15 mouse cellular contexts compared by ENCODE assay signal in genomic region chr3:55535591-55536200, GRCm38 (mm10).
DNase-seq lines count a peak whose midpoint lies in the region; ATAC-seq and TF ChIP-seq lines count a peak whose summit lies in the region.
"Had no signal": no experiment of that assay in that cellular context is flagged by ENCODE, and none has a peak within 500 bp of the region (broad histone marks: within the 10 kb centered on the region; RNA-seq: fewer than 3 reads in every experiment).

No protein-coding gene starts in this region.

- no peak for TF ChIP-seq CTCF in C2C12 (IDR thresholded peaks at IDR 0.05; ENCODE audit: control insufficient read depth, insufficient read depth, insufficient read length)
- TF ChIP-seq CTCF in embryonic fibroblast, embryonic 13.5 days (IDR thresholded peaks at IDR 0.05; ENCODE audit: borderline replicate concordance, insufficient read depth, low read length): no peak

- H3K36me3 ChIP-seq in kidney, embryonic 14.5 days (ENCODE audit: control insufficient read depth, insufficient read depth, low read length): no peaks in the 10 kb centered on the region
- H3K36me3 ChIP-seq in C2C12 (ENCODE audit: control insufficient read depth, insufficient read depth) (no peaks in the 10 kb centered on the region), myocyte (ENCODE audit: control insufficient read depth, insufficient read depth) (no peaks in the 10 kb centered on the region)
- H3K36me3 ChIP-seq in forebrain, embryonic 15.5 days: peaks cover 9% of the 10 kb centered on the region; the same call in 1 of the 2 replicates
- H3K36me3 ChIP-seq: limb, embryonic 13.5 days; midbrain, embryonic 10.5 days had no signal

- no peak overlapping the region for H3K9ac ChIP-seq in kidney, embryonic 14.5 days (ENCODE audit: low read depth, low read length)
- no peak overlapping the region for H3K9ac ChIP-seq in forebrain, embryonic 15.5 days (replicated peaks)
- H3K9ac ChIP-seq: forebrain, embryonic 13.5 days; liver, postnatal 0 days had no signal

- TF ChIP-seq POLR2A in embryonic fibroblast, embryonic 13.5 days (IDR thresholded peaks at IDR 0.05; ENCODE audit: low read depth, low read length): no peak
- no peak for TF ChIP-seq POLR2A in myocyte (IDR thresholded peaks at IDR 0.05; ENCODE audit: insufficient read length, low read depth)

- no peaks in the 10 kb centered on the region for H3K9me3 ChIP-seq in kidney, embryonic 14.5 days (ENCODE audit: control insufficient read depth, low read length)
- H3K9me3 ChIP-seq in forebrain, embryonic 15.5 days: no peaks in the 10 kb centered on the region
- H3K9me3 ChIP-seq: forebrain, embryonic 13.5 days; limb, embryonic 13.5 days; midbrain, embryonic 10.5 days had no signal

- no peak overlapping the region for H3K4me3 ChIP-seq in kidney, embryonic 14.5 days (ENCODE audit: low read length)
- H3K4me3 ChIP-seq in C2C12 (ENCODE audit: insufficient read depth, poor library complexity, severe bottlenecking) (no peak overlapping the region), myocyte (no peak overlapping the region)
- H3K4me3 ChIP-seq in embryonic fibroblast, embryonic 13.5 days (ENCODE audit: insufficient read depth, low read length): no peak overlapping the region
- H3K4me3 ChIP-seq in forebrain, embryonic 15.5 days: no peak overlapping the region
- H3K4me3 ChIP-seq: forebrain, embryonic 13.5 days; left cerebral cortex, adult 2 months; limb, embryonic 13.5 days; midbrain, embryonic 10.5 days had no signal

- peak; percentile 79 for ATAC-seq in kidney, embryonic 14.5 days (ENCODE audit: low FRiP score, low TSS enrichment)
- no peak for ATAC-seq in forebrain, embryonic 15.5 days (replicated peaks)
- ATAC-seq: forebrain, embryonic 13.5 days; intestine, postnatal 0 days; liver, postnatal 0 days had no signal

- H3K4me1 ChIP-seq in kidney, embryonic 14.5 days (ENCODE audit: control insufficient read depth, insufficient read depth, low read length): peaks cover 13% of the 10 kb centered on the region; the same call in 1 of the 2 replicates
- H3K4me1 ChIP-seq in embryonic fibroblast, embryonic 13.5 days (ENCODE audit: control insufficient read depth, insufficient read depth, low read length): peaks cover 34% of the 10 kb centered on the region
- H3K4me1 ChIP-seq in forebrain, embryonic 15.5 days: peaks cover 19% of the 10 kb centered on the region

- DNase-seq in kidney, adult 18-20 months: no peak
- DNase-seq in spleen, adult 12 weeks (ENCODE audit: low spot score): no peak
- DNase-seq: cerebellum, adult 18-20 months; liver, postnatal 0 days; right cerebral cortex, postnatal 14 days had no signal

- H3K27ac ChIP-seq in kidney, embryonic 14.5 days (ENCODE audit: low read depth, low read length): no peak overlapping the region
- 0 out of 2 replicates have a peak overlapping the region, but pooled peaks have one; percentile 51 for H3K27ac ChIP-seq in embryonic fibroblast, embryonic 13.5 days (ENCODE audit: insufficient read depth, low read length)
- no peak overlapping the region for H3K27ac ChIP-seq in forebrain, embryonic 15.5 days (replicated peaks)
- H3K27ac ChIP-seq: forebrain, embryonic 13.5 days; midbrain, embryonic 10.5 days had no signal

- no peaks in the 10 kb centered on the region for H3K79me3 ChIP-seq in C2C12 (ENCODE audit: low read depth)

- H3ac ChIP-seq in C2C12 (ENCODE audit: control insufficient read depth, insufficient read length, low read depth): no peak overlapping the region
- no peak overlapping the region for H3ac ChIP-seq in myocyte (ENCODE audit: control insufficient read depth, insufficient read length)

- H3K4me2 ChIP-seq in kidney, embryonic 14.5 days (replicated peaks; ENCODE audit: low read depth, low read length): no peak overlapping the region
- H3K4me2 ChIP-seq in myocyte (ENCODE audit: low read depth): no peak overlapping the region
- H3K4me2 ChIP-seq in forebrain, embryonic 15.5 days (replicated peaks): no peak overlapping the region
- H3K4me2 ChIP-seq: forebrain, embryonic 13.5 days had no signal

- WGBS in kidney, embryonic 14.5 days: 43% methylated on average over 9 of the region's 9 CpGs
- WGBS in forebrain, embryonic 15.5 days: 86% methylated on average over 9 of the region's 9 CpGs

- no peaks in the 10 kb centered on the region for H3K27me3 ChIP-seq in kidney, embryonic 14.5 days (ENCODE audit: control insufficient read depth, insufficient read depth, low read length)
- H3K27me3 ChIP-seq in C2C12 (ENCODE audit: control insufficient read depth, insufficient read depth, insufficient read length): no peaks in the 10 kb centered on the region
- H3K27me3 ChIP-seq in myocyte (ENCODE audit: control insufficient read depth, insufficient read depth, insufficient read length): no peaks in the 10 kb centered on the region
- no peaks in the 10 kb centered on the region for H3K27me3 ChIP-seq in forebrain, embryonic 15.5 days
- H3K27me3 ChIP-seq: forebrain, embryonic 13.5 days; limb, embryonic 13.5 days had no signal

- H3K79me2 ChIP-seq in C2C12 (ENCODE audit: control insufficient read depth, insufficient read depth) (no peaks in the 10 kb centered on the region), myocyte (ENCODE audit: control insufficient read depth, insufficient read depth) (no peaks in the 10 kb centered on the region)

TF ChIP-seq in C2C12, 6 proteins besides CTCF, POLR2A, EP300 and RAD21:
- TF ChIP-seq FOSL1 (IDR thresholded peaks at IDR 0.05; ENCODE audit: insufficient read depth, low read length, poor library complexity, severe bottlenecking) (no peak), CEBPB (IDR thresholded peaks at IDR 0.05; ENCODE audit: low read depth) (peak; percentile 65)

TF ChIP-seq in myocyte, 11 proteins besides CTCF, POLR2A, EP300 and RAD21:
- TF ChIP-seq REST (IDR thresholded peaks at IDR 0.05; ENCODE audit: insufficient read depth, insufficient read length) (no peak), E2F4 (IDR thresholded peaks at IDR 0.05; ENCODE audit: insufficient read depth) (no peak), TCF12 (IDR thresholded peaks at IDR 0.05; ENCODE audit: insufficient read depth, poor library complexity, severe bottlenecking) (no peak), MAX (IDR thresholded peaks at IDR 0.05; ENCODE audit: low read depth) (no peak), MYOG (IDR thresholded peaks at IDR 0.05; ENCODE audit: control insufficient read depth in 1 of 3, insufficient read depth in 1 of 3, insufficient read length in 2 of 3, low read depth in 2 of 3) (no peak), TCF3 (IDR thresholded peaks at IDR 0.05; ENCODE audit: insufficient read length, low read depth) (no peak), POLR2AphosphoS2 (IDR thresholded peaks at IDR 0.05; ENCODE audit: insufficient read length, low read depth) (no peak), CEBPB (IDR thresholded peaks at IDR 0.05; ENCODE audit: insufficient read depth, poor library complexity, severe bottlenecking) (peak; percentile 26; the same call in 1 of the 2 replicates)
